Mouse (Mus musculus): ENCODE results near the gene Pcsk1n.
"Not testable (repeated sequence)": the region's sequence is repeated elsewhere in the genome, so short reads cannot be mapped to it uniquely, and the experiment has no call there.

Gene Pcsk1n

DNA sequence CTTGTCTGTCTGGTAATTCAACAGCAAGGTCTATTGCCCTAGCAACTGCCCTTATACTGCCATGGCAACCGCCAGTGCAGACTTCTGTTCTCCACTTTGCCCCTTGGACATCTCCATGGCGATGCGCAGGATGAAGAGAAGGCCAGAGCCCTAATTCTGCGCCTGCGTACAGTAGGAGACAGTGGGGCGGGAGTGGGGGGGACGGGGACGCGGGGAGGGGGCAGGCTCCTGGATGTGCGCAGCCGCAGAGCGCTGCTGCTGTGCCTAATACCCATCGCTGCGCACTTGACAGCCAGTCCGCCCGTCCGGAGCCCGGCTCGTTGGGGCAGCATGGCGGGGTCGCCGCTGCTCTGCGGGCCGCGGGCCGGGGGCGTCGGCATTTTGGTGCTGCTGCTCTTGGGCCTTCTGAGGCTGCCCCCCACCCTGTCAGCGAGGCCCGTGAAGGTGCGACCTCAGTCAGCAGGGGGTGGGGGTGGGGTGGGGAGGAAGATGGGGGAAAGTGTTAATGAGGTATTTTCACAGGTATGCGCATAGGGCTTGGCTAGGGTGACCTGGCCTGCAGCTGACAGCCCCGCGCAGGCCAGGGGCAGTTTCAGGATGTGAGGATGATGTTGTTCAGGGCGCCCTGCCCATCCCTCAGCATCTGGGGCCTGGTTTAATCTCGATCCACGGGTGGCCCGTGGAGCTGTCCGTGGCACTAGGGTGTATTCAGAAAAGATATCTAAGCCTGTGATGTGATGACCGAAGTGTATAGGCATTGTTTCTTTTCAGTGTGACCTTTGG is at the start of gene Pcsk1n:
Gene Pcsk1n (plus strand): TSS at position 222 of the 783 bp plus-strand sequence.
- CTCF ChIA-PET, result no interaction called here

DNA sequence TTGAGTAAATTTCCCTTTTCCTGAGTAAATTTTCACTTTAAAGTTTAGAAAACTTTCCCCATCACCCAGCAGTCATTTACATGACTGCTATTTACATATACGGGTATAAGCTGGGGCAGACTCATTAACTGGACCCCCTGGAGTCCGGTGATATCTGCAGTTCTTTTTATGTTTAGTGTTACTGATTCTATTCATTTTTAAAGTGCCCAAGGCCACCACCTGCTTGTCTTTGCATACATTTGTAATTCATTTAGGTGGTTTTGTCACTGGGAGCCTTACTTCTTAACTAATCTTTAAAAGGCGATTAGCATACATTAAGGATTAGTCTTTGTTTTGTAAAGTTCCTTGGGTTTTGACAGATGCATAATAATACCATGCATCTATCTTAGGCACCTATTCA is 49.8 kb upstream of the Pcsk1n start:
- CTCF ChIA-PET, result no interaction called here

DNA sequence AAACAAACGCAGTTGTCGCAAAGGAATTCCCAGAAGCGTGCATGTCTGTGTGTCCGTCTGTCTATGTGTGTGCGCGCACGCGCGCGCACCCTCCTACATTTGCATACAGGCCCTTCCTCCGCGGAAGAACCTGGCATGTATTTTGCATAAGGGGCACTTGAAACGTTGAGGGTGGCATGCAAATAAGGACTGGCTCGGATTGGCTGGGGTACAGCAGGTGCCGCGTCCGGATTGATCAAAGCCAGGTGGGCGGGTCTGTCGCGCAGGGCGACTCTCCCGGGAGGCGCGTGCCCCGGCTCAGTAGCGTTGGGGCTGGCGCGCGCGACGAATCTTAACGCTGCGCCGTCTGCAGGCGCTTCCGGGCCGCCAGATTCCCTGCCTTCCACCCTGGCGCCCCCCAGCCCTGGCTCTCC is 41.6 kb upstream of the Pcsk1n start, which contains the start of gene Pim2:
Gene Pim2 (plus strand): TSS at position 256 of the 413 bp plus-strand sequence.
- CTCF ChIA-PET, result no interaction called here

DNA sequence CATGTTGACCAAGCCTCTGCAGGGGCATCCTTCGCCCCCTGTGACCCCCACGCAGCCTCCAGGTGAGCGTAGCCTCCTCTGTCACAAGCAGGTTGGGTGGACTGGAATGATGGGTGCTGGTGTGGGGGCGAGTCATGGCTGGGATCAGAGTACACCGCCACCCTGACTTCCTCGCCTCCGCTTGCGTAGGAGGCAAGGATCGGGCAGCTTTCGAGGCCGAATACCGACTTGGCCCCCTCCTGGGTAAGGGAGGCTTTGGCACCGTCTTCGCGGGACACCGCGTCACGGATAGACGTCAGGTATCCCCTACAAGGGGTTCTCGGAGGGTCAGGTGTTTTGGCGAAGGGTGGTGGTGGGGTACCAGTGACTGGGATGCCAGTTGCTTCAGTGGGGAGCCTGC is 41.1 kb upstream of the Pcsk1n start:
- CTCF ChIA-PET, result no interaction called here

DNA sequence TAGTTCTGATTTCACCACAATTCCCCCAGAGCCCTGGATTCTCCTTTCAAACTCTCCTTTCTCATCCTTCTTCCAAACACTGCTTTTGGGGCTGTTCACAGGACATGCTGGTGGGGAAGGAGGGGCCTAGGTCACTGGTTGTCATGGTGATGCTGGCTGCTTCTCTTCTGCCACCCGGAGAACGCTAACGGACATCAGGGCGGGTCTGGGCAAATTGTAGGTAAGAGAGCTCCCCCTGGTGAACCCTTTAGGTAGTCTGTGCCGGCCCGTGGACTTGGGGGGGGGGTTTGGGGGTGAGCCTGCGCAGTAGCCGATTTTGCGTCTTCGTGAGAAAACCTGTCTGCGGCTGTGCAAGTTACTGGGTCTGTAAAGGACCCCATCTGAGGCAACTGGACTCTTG is 39.8 kb upstream of the Pcsk1n start:
- CTCF ChIA-PET, result interaction anchor here (0.6 to 0.7 kb wide), 2 partner anchors 67 to 1013 kb away, joined by 3 read pairs; partner anchors contain the start of gene B630019K06Rik

DNA sequence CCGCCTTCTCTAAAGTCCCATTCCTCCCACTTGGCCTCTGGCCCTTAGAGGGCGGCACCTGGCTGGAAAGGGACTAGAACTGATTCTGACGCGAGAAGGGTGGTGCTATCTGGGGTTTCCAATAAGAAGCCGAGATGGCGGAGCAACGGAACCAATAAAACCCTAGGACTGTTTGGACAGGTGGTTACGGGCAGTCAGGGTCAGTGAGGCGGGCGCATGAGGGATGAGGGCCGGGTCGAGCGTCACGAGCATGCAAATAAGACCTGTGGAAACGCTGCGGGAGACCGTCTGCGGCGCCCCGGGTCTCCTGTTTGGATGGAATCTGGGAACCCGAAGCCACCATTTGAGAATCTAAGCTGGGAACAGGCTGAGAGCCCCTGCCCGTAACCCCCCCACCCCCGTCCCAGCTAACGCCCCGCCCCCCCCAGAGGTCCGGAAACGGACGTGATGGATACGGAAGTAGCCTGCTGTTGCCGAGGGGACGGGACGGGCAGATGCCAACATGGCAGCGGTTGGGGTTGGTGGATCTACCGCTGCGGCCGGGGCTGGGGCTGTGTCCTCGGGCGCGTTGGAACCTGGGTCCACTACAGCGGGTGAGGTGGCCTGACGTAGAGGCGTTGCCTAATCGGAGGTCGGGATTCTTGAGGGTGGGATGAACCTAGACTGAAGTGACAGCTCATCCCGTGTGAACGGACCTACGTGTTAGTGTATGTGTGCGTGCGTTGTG is 35.6 kb upstream of the Pcsk1n start, which contains the start of gene Slc35a2:
Gene Slc35a2 (plus strand): TSS at position 188 of the 727 bp plus-strand sequence.
- CTCF ChIA-PET, result no interaction called here

DNA sequence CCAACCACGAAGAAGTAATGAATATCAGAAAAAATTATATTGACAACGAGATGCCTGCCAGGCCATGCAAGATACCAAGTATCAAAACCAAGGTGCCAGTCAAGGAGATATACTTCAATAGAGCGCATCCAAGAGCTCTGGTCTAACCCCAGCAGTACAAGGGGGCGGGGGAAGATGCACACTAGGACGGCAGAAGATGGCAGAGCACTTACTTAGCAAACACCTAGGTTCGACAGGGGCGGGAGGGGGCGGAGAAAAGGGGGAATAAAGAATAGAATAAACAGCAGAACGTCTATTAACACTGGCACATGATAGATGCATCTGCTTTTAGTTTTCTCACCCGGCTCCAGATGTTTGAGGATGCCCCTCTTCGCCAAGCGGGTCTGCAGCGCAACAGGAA is 21.4 kb upstream of the Pcsk1n start:
- CTCF ChIA-PET, result interaction anchor here (1.1 kb wide), 1 partner anchor 10 kb away, joined by 3 read pairs; no protein-coding TSS in a partner anchor

DNA sequence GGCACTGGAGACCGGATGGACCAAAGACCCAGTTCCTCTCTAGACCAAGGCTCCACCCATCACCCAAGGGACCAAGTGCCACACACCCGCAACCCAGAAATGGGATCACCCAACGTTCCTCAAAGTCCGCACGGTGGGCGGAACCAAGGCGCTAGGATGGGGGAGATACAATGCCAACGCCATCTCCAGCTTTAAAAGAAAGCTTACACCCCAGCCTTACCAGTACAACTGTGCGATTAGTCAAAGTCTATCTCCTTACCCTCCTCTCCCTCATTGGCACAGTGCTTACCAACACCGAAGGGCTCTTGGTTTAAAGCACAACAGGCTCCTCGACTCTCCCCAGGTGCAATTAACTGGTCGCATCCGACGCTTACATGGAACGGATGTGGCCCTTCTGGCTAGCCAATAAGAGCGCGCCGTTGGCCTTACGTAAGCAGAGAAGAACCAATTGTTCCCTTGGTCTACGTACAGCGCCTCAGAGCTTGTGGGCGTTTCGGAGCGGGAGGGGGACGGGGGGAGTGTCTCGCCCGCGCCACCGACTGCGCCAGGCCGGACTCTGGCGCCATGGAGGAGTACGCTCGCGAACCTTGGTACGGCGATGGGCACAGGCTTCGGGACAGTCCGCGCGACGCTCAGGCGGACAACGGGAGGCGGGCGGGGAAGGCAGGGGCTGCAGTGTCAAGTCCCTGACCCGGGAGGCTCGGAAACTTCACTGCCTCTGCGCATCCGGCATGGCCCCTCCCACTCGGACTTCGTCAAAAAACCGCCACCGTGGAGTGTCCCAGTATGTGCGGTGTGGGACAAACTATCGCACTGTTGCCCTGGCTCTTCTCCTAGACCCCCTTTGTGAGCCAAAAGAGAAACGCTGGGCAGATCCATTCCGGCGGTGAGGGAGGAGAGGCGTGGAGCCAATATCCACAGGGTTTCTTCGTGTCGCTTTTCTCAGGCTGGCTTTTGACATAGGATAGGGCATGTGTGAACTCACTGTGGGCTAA is 20.4 kb upstream of the Pcsk1n start, which contains the start of the genes Pqbp1 and Timm17b:
Gene Pqbp1 (minus strand): TSS at position 390 of the 995 bp plus-strand sequence.
Gene Timm17b (plus strand): TSS at position 478 of the 995 bp plus-strand sequence.
- CTCF ChIA-PET, result no interaction called here

DNA sequence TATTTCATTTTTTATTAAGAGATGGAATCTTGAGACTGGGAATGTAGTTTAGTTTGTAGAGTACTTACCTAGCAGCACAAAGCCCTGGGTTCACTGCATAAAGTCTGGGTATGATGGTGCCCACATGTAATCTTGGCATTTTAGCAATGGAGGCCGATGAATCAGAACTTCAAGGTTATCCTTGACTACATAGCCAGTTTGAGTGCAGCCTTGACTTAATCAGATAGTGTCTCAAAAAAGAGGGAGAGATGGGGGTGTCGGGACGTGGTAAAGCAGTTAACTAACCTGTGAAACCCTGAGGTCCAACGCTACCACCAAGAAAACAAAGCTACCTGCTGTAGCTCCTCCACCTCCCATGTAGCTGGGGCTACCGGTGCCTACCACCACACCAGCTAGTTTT is 15.2 kb upstream of the Pcsk1n start:
- CTCF ChIA-PET, result no interaction called here

DNA sequence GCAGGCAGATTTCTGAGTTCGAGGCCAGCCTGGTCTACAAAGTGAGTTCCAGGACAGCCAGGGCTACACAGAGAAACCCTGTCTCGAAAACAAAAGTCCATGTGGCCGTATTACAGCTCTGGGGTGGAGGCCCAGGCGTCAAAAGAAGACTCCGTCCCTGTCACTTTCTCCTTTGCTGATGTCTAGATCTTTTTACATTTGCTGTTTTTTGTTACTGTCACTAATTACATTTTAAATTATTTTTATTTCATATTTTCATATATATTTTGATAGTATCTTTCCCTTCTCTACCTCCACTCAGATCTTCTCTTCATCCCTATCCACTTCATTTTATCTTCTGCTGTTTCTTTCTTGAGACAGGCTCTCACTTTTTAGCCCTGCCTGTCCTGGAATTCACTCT is 11.9 kb upstream of the Pcsk1n start, which contains the start of gene Gm10491:
Gene Gm10491 (minus strand): TSS at position 101 of the 400 bp plus-strand sequence.
- CTCF ChIA-PET, result no interaction called here

DNA sequence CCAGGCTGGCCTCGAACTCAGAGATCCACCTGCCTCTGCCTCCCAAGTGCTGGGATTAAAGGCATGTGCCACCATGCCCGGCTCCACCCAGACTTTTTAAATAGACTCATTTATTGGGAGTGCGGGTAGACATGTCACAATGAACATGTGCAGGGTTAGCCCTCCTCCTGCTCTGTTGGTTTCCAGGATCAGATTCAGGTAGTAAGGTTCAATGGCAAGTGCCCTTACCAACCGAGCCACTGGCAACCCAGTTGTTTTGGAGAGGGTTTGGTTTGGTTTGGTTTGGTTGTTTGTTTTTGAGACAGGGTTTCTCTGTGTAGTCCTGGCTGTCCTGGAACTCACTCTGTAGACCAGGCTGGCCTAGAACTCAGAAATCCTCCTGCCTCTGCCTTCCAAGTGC is 10.4 kb upstream of the Pcsk1n start, which contains the start of gene Gm10490:
Gene Gm10490 (plus strand): TSS at position 301 of the 400 bp plus-strand sequence.
- CTCF ChIA-PET, result not testable (repeated sequence)

DNA sequence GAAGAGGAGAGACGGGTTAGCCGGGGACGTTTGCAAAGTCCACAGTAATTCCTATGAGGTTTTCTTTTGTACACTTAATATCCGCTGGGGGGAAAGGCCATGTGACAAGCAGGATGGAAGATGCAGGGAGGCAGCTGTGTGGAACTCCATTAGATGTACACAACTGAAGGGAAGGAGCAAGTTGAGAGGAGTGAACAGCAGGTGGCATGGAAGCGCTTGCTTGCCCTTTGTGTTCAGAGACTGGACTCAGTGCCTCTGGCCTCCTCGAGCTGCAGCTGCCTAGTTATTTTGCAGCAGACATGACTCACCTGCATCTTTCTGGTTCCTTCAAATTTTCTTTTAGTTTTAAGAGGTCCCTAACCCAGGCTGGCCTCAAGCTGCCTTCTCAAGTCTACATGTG is 9.1 kb upstream of the Pcsk1n start:
- CTCF ChIA-PET, result no interaction called here

DNA sequence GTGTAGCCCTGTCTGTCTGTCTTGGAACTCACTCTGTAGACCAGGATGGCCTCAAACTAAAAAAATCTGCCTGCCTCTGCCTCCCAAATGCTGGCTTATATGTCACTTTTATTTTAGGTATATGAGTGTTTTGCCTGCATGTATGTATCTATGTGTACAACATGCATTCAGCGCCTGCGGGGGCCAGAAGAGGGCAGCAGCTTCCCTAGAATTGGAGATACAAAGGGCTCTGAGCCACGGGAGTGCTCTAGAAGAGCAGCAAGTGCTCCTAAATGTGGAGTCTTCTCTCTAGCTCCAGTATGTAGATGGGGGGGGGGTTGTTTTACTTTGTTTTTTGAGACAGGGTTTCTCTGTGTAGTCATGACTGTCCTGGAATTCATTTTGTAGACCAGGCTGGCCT is 4.0 kb upstream of the Pcsk1n start:
- CTCF ChIA-PET, result not testable (repeated sequence)

DNA sequence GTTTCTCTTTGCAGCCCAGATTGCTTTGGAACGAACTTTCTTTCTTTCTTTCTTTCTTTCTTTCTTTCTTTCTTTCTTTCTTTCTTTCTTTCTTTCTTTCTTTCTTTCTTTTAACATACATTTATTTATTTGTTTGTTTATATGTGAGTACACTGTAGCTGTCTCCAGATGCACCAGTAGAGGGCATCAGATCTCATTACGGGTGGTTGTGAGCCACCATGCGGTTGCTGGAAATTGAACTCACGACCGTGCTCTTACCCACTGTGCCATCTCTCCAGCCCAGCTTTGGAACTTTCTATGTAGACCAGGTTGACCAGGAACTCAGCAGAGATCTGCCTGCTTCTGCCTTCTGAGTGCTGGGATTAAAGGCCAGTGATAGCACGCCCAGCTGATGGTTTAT is 1.7 kb upstream of the Pcsk1n start:
- CTCF ChIA-PET, result not testable (repeated sequence)

DNA sequence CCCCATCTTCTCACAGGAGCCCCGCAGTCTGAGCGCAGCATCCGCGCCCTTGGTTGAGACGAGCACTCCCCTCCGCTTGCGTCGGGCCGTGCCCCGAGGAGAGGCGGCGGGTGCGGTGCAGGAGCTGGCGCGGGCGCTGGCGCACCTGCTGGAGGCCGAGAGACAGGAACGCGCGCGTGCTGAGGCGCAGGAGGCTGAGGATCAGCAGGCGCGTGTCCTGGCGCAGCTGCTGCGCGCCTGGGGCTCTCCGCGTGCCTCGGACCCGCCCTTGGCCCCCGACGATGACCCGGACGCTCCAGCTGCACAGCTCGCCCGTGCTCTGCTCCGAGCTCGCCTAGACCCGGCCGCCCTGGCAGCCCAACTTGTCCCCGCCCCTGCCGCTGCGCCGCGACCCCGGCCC is 2.4 kb downstream of the Pcsk1n start:
- CTCF ChIA-PET, result no interaction called here

DNA sequence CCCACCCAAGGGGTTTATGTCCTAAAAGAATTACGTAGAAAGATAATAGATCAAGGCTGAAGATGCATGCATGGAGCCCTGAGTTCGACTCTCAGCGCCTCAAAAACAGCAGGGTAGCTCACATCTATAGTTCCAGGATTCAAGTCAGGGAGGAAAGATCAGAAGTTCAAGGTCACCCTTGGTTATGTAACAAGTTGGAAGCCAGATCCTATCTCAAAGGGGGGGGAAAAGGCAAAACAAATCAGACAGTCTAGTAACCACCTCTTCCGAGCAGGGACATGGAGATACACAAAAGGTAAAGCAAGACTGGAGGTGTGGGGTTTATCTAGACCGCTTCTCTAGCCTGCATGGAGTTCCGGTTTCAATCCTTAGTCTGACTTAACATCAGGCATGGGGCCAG is 6.6 kb downstream of the Pcsk1n start:
- CTCF ChIA-PET, result no interaction called here

DNA sequence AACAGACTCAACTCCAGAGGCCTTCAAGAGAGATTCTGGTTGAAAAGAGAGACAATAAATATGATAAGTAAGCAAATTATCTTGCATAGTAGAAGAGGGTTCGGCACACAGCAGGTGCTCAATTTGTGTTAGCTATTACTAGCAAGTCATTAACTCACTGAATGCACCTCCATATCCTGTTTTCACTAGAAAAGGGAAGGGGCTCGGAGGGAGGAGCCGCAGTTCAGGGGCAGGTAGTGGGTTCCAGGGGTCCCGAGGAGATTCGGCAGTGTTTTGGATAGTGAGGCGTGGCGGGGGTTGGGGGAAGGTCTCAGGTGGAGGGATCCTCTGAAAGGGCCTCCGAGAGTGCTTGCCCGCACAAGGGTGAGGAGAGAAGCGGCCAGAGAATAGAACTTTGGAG is 7.5 kb downstream of the Pcsk1n start:
- CTCF ChIA-PET, result no interaction called here

DNA sequence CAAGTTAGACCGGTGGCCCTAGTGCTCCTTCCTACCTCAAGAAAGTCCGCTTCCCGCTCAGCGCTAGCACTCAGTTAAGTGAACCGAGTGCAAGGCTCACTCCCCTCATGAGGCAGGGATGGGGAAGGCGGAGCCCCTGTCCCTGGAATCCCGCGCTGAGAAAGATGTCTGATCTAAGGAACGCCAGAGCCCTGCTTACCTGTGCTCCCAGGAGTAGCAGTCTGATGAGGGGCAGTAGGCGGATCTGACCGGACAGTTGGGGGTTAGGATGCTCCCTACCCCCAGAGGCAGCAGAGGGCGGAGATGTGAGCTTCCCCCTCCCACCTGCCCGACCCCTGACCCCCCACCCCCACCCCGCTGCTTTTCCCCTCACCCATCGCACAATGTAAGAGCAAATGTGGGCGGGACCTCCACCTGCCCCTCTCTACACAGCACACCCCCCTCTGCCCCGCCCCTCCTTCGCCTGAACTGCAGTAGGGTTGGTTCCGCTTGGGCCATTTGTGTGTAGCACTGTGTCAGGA is 8.7 kb downstream of the Pcsk1n start, which contains the start of gene Eras:
Gene Eras (minus strand): TSS at position 338 of the 521 bp plus-strand sequence.
- CTCF ChIA-PET, result interaction anchor here (0.5 kb wide), 1 partner anchor 36 kb away, joined by 3 read pairs; no protein-coding TSS in a partner anchor

DNA sequence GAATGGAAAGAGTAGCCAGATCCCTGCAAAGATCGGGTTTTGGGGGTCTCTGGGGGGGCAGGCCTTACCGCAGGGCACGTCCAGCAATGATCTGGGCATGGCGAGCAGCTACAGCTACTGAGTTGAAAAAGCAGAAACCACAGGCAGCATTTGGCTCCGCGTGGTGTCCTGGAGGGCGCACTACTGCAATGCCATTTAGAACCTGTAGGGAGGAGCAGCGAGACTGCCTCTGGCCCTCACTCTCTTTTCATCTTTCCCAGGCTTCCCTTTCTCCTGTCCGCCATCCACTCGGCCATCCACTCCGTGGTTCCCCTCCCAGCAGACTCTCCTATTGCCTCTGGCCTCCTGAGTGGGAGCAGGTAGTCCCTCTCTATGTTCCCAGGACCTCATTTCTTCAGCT is 17.3 kb downstream of the Pcsk1n start:
- CTCF ChIA-PET, result no interaction called here

DNA sequence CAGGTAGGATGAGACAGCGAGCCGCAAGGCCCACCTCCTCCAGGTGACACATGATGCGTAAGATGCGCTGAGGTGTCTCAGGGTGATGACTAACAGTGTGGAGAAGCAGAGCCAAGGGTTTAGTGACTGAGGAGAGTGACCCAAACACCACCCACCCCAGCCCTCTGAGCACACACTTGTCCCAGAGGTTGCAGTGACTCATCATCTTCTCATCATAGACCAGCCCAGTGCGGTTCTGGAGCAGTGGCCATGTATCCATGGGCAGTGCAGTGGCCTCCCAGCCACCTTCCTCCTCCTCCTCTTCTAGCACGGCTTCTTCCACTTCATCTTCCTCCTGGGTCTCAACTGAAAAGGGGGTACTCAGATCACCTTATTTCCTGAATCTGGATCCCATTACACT is 18.0 kb downstream of the Pcsk1n start:
- CTCF ChIA-PET, result no interaction called here

DNA sequence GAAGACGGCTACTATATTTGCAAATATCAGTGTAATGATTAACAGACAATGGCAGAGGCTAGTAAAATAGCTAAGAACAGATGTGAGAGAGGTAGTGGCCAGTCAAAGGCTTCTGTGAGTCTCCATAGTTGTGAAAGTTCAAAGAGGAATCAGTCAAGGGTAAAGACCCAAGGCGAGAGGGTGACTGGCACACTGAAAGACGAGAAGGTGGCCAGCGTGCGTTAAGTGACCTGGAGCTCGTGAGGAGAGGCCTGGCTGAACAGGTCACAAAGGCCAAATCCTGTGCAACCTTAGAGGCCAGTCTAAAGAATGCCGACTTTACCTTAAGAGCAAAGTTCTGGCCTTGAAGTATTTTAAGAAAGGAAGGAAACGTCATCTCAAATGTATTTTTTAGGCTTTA is 26.0 kb downstream of the Pcsk1n start:
- CTCF ChIA-PET, result no interaction called here

Measured in spleen, embryonic (tissue).